Mouse (Mus musculus) urinary bladder, postnatal 36 days (tissue): Measurements from ENCODE around the gene Areg.
A peak's percentile ranks its signal among the peaks of the same experiment; 100 is the strongest.

Source experiments
- DNase-seq, 2 experiments: peaks; one replicate each; pipeline ENCODE4 v3.0.0; 2022; ENCODE audit warnings: low spot score in 2 of 2, mixed read lengths in 1 of 2

The Areg gene

DNA sequence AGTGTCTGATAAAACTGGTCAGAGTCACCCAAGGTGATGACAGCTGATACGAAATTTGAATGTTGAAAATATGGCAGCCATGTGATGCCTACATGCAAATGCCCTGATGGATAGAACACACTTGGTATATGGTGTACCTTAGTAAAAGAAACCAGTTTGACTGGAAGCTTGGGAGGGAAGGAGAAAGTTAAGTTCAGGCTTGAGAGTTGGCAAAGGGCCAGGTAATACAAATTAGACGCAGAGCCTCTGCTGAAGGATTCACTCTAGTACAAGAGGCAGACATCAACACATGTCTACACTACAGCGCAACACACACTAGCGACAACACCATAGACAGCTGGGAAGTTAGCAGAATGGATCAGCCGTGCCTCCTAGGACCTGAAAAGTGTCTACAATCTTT lies 27.2 kb downstream of the Areg start:
- peak in 1 of 2 experiments; percentile 6 for DNase-seq

GRCm38 (mm10) chr5:91176397-91176796 lies 37.0 kb downstream of the Areg start:
- no peak for DNase-seq

DNA sequence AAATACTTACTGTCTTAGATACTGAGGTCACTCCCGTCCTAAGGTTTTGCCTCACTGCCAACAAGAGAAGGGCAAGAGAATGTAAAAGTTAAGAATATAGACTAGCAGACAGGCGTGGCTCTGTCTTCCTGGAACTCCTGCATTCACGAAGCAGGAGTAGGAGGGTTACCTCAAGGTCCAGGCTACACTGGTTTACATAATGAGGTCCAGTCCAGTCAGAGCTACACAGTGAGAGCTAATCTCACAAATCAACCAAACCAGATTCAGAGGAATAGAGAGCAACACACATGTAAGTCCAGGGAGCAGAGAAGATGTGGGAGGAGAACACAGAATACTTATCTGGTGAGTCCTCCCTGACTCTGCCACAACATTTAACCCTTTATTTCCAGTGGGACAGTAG lies 55.2 kb downstream of the Areg start:
- no peak for DNase-seq
